Mouse (Mus musculus): ENCODE measurements at regions not wholly inside any gene's neighbourhood (a gene's known extent, or its start where the extent isn't known, plus 50 kb on each side); places are given as distances from the start of the nearest gene placed in this dataset.
A peak's percentile ranks its signal among the peaks of the same experiment; 100 is the strongest.

DNA sequence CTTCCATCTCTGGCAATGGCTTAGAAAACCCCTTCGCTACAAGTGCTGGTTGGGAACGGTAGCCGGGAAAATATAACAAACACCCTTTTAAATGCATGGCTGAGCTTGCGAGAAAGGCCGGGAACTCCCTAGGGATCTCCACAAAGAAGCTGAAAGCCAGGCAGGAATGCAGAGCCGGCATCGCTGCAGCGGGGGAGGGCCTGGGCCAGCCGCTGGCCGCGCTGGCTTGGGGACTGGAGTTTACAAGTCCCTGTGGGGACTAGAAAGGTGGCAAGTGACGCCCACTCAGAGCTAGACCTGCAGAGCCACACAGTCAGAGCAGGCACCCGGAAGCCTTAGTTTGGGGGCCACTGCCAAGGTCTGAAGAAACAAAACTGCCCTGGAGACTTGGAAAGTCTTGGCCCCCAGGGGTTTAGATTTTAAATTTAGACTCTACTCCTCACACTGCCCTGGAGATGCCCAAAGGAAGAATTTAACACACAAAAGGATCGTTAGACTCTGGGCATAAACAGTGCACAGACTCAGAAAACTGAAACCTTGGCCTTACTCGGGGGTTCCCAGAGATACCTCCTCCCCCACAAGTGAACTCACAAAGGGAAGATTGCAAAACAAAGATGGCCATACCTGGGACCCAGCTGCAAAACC lies 59.4 kb downstream of the 1700001O22Rik start:
- DNase-seq (ENCODE audit: low spot score in 2 of 2) = peak in 1 of 2 experiments; percentile 72

DNA sequence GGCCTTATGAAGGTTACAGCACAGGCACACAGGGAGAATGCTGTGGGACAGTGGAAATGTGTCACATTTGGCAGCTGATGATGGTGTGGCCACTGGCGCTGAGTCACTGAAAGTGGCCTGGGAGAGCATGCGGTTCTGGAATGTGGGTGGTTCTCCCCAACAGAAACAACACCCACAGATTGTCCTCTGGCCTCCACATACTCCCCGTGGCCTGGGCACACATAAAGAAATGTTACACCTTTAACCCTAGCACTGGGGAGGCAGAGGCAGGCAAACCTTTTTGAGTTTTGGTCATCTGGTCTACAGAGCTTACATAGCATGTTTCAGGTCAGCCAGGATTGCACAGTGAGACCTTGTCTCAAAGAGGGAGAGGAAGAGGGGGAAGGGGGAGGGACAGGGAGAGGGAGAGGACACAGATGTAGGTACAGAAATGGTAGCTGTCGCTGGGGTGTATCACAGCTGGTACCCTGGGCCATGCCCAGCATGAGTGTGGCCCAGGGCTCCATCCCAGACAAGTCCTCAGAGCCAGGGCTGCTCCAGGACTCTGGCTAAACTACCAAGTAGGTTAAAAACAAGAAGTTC lies 60.1 kb downstream of the 1700001O22Rik start:
- no peak for DNase-seq (ENCODE audit: low spot score in 2 of 2)

DNA sequence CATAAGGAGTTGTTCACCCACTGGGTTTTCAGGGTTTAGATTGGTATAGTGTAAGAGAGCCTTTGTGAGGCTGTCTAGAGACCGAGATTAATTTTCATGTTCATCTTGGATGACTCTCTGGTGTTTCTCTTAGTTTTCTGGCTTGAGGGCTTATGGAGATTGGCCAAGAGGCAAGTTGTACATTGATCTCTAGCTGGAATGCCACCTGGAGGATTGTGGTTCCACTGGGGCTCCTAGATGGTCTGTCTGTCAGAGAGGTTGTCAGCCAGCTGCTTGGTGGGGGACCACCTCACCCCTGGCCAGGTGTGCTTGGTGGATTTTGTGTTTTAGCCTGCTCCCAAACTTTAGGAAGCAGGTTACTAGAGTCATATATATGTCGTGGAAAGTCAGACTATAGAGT lies 62.0 kb downstream of the 1700001O22Rik start:
- no peak for DNase-seq (ENCODE audit: low spot score in 2 of 2)

DNA sequence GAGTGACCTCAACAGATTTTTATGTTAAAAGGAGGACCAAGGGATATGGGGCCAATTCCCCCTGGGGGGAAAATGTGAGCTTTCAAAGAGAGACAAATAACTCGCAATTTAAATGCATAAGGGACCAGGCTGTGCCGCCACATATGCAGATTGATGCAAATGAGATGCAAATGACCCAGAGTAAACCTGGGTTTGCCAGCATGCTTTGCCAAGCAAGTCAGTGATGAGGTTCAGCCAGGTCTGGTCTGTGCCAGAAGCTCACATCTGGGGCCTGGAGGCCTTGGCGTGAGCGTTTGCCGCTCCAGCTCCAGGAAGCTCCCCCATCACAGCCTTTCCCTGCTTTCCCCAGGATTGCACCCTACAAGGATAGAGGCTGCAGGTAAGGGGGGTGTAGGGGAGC lies 65.7 kb downstream of the 1700001O22Rik start:
- no peak for DNase-seq (ENCODE audit: low spot score in 2 of 2)

- no peak for DNase-seq (ENCODE audit: low spot score in 2 of 2)
Observed at GRCm38 (mm10) chr2:30736705-30737104, 66.8 kb downstream of the 1700001O22Rik start.

- no peak for DNase-seq (ENCODE audit: low spot score in 2 of 2)
Observed at GRCm38 (mm10) chr2:30736236-30736635, 67.2 kb downstream of the 1700001O22Rik start.

DNA sequence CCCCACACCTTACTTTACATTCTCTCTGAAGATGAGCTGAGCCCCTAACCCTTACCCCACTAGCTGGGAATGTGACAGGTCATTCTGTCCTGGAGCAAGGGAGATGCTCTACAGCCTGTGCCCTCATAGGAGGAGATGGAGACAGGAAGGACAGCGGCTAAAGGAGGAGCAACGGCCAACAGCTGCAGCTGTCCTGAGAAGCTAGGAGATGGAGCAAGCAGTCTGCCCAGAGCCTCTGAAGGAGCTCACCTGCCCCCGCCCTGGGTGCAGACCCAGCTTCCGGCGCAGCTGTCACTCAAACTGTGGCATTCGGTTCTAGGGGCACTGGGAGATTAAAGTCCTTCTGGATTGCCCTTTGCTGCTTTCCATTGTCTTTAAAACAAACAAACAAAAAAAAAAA lies 69.6 kb downstream of the 1700001O22Rik start:
- no peak for DNase-seq (ENCODE audit: low spot score in 2 of 2)

DNA sequence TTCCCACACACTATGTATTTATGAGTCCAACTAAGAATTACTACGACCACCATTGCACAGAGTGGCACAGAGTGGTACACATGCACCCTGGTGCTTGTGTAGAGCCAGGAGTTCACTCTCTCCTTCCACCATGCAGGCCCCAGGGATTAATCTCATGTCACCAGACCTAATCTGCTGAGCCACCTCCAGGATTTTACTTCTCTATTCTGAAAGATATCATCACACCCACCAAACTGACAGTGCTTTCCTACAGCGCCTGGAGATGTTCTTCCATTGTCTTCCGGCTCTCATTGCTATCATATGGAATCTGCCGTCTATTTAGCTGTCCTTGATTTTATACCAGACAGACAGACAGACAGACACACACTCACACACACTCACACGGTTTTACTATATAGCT lies 71.6 kb downstream of the 1700001O22Rik start:
- no peak for DNase-seq (ENCODE audit: low spot score in 2 of 2)

DNA sequence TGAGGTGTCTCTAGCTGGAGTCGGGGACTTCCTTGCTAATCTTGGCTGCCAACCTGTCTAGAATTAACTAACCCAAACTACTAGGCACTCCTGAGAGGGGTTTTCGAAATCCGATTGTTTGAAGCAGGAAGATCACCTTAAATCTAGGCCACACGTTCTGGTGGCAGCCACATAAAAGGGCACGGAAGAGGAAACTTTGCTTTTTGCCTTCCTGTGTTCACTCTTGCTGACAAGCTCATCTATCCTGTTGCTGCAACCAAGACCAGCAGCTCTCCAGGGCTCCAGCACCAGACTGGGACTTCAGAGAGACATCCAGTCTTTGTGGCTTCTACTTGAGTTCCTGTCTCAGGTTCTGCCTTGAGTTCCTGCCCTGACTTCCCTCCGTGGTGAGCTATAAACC lies 75.5 kb downstream of the 1700001O22Rik start:
- DNase-seq (ENCODE audit: low spot score in 2 of 2) = no peak

DNA sequence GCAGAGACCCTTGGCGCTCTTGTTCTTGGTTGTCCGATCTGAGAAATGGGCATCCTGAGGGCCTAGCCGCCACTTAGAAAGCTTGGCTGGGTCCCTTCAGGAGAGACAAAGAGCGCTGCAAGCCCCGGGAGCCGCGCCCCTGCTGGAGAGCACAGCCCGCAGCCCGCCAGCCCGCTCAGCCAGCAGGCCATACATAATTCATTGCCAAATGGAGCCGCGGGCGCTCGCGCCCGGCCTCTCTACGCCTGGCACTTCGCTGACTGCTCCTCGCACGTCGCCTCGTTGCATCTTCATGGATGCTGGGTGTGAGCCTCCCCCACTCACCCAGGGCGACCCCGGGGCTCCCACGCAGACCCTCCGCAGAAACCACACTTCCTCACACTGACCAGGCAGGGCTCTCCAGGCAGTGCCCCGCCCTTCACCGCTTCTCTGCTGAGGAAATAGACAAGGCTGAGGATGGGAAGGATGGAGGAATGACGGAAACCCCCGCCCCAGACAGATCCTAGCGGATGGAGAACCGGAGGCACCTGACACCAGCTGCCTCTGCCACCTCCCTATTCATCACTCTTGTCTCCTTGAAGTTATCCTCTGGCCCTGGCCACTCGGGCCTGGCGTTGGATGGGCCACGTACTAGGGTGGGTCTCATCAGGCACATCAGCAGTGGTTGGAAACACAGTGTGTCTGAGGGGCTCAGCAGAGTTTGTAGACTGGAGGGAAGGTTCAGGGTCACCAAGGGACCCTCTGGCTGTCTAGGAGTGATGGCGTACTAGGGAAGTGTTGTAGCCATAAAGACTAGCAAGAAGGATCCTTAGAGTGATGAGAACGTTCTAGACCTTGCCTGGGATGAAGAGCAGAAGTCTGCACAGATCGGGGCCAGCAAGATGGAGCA lies 77.6 kb downstream of the 1700001O22Rik start:
- peak in 1 of 2 experiments; percentile 64 for DNase-seq (ENCODE audit: low spot score in 2 of 2)

- no peak for DNase-seq (ENCODE audit: low spot score in 2 of 2)
Observed at GRCm38 (mm10) chr2:30725186-30725585, 78.3 kb downstream of the 1700001O22Rik start.

DNA sequence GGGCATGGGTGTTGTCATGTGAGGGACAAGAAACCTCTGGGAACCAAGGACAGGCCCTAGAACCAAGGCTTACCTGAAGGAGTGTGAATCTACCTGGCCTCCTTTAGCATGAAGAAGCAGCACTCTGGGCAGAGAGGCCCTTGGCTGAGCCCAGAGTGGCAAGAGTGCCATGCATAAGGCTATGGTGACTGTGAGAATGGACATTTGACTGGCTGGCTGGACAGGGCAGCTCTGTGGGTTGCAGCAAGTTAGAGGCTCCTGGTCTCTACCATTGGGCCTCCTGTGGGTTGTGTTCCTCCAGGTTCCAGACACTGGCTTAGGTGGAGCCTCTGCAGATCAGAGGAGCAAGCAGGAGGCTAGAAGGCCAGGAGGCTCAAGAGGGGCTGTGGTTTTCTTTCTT lies 78.9 kb downstream of the 1700001O22Rik start:
- DNase-seq (ENCODE audit: low spot score in 2 of 2) = no peak

- DNase-seq (ENCODE audit: low spot score in 2 of 2) = no peak
Observed at GRCm38 (mm10) chr2:30723059-30723587, 80.3 kb downstream of the 1700001O22Rik start.

- DNase-seq (ENCODE audit: low spot score in 2 of 2) = no peak
Observed at GRCm38 (mm10) chr2:30722263-30723050, 81.0 kb downstream of the 1700001O22Rik start.

DNA sequence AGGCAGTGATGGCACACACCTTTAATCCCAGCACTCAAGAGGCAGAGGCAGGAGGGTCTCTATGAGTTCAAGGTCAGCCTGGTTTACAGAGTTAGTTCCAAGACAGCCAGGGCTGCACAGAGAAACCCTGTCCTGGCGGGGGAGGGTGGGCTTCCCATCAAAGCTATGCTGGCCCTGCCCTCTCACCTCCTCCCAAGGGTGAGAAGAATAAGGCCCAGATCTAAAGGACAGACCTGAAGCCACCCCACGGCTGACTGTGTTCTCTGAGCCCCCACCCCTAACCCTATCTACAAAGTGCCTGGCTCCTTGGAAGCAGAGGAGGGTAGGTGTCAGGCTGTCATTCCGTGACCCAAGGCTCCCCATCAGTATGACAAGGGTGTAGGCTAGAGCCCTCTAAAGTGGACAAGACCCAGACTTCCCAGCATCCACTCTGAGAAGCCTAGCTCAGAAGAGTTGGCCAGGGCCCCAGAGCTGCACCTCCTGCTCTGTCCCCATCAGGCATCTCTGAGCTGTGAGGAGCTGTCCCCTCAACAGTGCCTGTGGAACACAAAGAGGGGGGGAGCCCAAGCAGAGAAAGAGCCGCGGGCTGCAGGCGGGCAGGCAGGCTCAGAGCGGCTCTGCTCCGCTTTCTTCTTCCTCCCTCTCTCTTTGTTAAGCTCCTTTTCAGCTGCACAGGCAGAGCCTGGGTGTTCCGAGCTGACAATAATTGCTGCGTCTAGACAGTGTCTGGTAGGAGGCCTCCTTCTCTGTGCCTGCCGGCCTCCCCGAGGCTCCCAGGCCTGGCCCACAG lies 81.8 kb downstream of the 1700001O22Rik start:
- peak in 1 of 2 experiments; percentile 50 for DNase-seq (ENCODE audit: low spot score in 2 of 2)

GRCm38 (mm10) chr2:30721048-30721461 lies 82.4 kb downstream of the 1700001O22Rik start:
- no peak for DNase-seq (ENCODE audit: low spot score in 2 of 2)

- DNase-seq (ENCODE audit: low spot score in 2 of 2) = no peak
Observed at GRCm38 (mm10) chr2:30720291-30720690, 83.2 kb downstream of the 1700001O22Rik start.

DNA sequence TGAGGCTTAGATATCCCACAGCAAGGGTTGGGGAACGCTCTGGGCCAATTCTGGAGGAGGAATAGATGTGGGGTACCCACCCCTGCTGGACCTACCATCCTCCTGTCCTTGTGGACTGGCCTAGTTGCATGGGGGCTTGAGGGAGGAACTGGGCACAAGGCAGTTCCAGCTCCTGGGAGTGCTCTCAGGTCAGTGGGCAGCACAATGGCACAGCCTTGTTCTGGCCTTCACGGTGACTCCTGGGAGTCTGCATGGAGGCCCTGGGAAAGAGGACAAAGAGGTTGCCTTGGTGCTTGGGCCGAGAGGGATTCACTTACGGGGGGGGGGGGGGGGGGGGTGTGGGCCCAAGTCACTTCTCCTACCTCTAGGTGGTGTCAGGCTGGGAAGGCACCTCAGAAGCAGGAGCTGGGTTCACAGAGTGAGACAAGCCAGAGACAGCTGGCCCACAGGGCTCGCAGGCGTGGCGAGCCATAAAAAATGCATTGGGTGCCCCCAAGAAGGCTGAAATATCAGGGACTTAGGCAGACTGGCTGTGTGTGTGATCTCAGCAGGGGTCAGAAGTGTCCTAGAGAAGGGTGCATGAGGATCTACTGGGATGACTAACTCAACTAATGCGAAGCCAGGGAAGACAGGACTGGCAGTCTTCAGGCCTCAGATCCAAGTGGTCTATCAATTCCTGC lies 83.7 kb downstream of the 1700001O22Rik start:
- DNase-seq (ENCODE audit: low spot score in 2 of 2) = no peak

GRCm38 (mm10) chr2:30718741-30719381 lies 84.6 kb downstream of the 1700001O22Rik start:
- DNase-seq (ENCODE audit: low spot score in 2 of 2) = peak; percentile 69 to 90

All from gastrocnemius, postnatal 4 days (tissue).